Mouse (Mus musculus) c-Kit-positive CD71-positive TER-119-negative erythroid progenitor cells, embryonic 14.5 days (primary cell): ENCODE measurements around the gene Plekha7.
"Not testable (repeated sequence)": the region's sequence is repeated elsewhere in the genome, so short reads cannot be mapped to it uniquely, and the experiment has no call there.

Source experiments
- DNase-seq: peaks from one replicate; pipeline ENCODE4 v3.0.0-alpha.2; 2013; ENCODE audit warnings: low read depth

Gene Plekha7

DNA sequence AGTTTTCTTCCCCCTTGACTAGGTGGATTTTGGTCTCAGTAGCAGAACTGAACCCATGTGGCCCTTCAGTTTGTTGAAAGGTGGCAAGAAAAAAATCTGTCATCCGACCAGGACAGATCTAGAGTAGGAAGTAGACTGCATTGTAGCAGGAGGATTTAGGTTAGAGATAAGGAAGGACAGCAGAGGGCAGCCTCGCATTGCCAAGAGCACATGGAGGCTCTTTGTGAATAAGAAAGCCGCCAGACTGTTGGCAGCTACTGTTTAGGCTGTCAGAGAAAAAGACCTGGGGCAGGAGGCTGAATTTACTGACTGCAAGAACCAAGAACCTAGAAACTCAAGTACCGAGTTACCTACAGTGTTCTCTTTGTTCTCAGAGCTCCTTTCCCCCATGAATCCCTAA, 176.8 kb downstream of the Plekha7 start:
- DNase-seq = no peak

DNA sequence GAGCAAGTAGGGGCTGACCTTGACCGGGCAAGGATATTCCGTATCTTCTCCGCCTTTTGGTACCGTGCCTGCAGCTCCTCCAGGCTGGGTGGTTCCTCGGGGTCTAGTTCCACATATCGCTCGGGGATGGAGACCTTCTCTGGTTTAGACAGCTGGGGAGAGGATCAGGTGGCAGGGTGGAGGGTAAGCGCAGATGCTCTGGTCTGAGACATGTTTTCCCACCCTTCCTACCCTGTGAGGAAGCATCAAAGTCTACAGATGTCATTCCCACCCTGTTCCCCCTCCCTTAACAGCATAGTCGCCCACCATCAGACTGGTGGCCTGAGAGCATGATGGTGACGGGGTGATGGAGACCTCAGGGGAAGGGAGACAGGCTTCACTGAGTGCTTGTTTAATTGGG, 178.8 kb downstream of the Plekha7 start:
- DNase-seq = no peak

DNA sequence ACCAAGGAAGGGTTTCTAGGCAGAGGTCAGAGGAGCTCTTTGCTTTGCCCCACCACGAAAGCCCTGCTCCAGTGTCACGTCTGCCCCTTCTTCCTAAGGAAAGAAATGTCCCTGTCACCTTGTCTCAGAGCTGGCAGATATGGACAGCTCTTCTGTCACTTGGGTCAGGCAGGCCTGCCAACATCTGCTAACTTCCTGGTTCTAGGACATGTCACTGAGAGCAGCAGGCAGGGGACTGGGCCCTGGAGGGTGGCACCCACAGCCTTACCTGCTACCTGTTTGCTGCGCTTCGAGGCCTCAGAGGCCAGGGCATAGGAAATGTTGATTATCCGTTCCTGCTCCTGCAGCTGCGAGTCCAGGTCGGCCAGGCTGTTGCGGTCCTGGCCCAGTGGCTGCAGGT, 179.9 kb downstream of the Plekha7 start:
- no peak for DNase-seq

DNA sequence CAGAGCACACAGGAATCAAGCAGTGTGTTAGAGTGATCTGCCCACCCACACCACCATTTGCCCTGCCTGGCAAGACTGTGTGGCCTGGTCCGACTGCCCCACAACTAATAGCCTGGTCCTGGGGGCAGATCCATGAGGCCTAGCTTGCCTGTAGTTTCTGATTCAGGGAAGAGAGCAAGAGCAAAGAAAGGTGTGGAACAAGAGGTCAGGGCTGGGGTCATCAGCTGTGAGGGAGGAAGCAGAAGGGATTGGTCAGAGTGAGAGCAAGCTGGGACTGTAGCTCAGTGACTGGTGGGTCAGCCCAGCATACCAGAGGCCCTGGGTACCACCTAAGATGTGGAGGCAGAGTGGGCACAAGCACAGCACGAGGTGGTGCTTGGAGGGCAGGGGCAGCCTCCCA, 181.1 kb downstream of the Plekha7 start:
- no peak for DNase-seq

DNA sequence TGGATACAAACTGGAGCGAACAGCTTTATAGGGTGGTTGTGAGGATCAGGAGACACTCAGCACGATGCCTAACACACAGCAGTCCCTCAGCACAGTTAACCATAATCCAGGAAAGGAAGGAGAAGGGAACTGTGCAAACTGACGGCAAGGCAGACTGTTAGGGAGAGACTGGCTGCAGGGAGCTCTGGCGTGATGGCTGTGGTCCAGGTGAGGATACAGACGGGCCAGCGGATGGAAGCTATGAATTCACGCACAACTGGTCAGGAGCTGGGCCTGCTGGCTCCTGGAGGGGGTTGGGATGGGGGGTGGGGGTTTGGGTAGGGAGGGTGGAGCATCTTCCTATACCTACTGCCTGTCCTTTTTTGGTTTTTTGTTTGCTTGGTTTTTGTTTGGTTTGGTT, 182.5 kb downstream of the Plekha7 start:
- no peak for DNase-seq

DNA sequence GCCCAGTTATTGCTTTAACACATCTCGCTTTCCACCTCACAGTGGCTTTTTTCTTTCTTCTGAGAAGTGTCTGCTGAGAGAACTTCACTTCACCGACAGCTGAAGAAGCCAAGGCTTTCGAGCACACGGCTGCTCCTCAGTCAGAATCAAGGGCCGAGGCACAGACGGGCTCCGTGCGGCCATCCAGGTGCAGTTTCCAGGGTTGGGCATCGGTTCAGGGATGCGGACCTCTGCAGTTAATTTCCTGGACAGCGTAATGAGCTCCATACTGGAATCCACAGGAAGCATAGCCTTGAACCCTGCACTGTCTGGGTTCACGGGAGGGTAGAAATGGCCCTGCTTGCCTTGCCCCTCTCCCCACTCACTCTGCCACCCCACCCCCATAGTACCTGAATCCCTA, 184.1 kb downstream of the Plekha7 start:
- DNase-seq = no peak

DNA sequence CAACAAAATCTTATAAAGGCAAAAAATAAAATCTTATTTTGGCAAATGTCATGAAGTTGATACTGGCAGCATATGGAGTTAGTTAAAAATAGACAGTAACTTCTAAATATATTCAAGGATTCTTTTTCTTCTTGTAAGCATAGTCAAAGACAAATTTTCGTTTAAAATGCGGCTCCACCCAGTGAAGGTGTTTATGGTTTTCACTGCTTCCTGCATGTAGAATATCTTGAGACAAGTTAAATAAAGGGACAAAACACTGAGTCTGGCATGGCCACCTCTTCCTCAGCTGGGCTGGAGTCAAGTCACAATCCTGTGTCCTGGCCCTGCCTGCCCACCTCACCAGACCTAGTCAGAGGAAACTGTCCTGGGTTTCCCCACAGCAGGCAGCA, 184.6 kb downstream of the Plekha7 start:
- no peak for DNase-seq

DNA sequence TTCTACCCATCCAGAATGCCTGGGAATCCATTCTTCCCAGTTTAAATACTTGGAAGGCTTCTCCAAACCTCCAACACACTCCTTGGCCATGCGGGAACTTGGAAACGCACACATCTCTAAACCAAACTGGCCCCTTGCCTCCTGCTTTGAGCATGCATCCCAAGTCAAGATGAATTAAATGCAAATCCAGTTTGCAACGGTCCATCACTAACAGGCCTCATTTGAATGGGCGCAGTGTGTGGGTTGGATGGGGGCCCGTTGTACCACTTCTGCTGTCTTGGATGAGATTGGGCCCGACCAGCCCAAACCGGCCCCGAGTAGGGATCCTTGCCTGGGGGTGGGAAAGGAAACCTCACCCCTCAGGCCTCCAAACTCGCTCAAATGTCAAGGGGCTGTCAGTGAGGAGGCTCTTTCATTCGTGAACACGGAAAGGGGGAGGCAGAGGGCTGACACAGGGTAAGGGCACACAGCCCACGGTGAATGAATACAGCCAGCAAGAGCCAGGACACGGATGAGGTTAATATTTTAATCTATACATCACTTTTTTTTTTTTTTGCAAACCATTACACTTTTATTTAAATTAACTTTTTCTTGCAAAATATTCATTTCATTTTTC, 185.1 kb downstream of the Plekha7 start:
- no peak for DNase-seq

DNA sequence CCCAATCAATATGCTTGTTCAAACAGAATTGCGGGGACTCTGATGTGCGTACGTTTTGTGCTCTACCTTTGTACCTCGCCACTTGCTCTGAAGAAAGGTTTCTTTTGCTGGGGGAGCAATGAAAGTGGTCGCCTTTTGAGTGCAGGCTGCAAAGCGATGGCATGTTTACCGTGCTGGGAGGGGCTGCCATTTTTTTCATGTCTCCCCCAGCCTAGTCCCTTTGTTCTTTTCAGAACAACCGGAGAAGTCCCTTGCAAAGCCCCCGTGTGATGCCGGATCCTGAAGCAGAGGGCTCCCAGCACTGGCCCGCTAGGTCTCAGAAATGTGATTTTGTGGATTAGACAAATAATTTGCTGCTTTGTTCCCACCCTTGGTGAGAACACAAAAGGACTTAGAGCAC, 187.0 kb downstream of the Plekha7 start:
- no peak for DNase-seq

DNA sequence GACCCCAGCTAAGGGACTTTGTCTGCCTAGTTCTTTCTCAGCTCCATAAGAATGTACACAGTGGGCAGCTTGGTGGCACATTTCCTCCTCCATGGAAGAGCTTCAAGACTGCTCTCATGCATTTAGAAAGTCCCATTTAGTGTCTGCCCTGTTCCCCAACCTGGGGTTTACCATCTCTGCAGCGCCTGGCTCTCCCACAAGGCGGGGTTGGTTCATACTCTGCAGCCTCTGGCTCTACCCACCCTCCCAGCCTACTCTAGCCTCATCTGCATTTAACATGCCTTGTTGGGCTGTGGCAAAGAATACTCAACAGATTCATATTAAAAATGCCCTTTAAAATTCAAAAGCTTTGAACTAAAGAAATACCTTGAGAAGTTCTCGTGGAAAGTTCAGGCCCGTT, 187.4 kb downstream of the Plekha7 start:
- no peak for DNase-seq

DNA sequence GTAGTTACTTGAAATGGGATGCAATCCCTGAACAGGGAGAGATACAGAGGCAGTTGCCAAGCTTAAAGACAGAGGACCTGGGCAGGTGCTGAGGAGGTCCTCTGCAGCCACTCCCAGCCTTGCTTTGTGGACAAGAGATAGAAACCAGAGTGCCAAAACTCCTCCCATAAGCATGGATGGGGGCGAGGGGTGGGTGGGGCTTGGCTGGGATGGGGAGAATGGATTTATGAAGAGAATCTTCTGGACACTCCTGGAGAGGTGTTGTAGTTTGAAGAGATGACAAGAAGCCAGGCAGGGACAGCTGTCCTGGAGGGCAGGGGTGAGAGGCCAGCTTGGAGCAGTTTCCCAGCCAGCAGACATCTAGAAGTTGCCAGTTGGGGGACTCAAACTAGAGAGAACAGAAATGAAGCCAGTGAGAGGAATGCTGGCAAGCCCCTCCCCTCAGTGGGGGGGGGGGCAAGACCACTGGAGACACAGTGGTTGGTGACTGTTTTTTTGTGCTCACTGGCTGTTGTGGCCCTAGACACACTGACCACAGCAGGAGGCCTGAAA, 188.8 kb downstream of the Plekha7 start:
- no peak for DNase-seq

DNA sequence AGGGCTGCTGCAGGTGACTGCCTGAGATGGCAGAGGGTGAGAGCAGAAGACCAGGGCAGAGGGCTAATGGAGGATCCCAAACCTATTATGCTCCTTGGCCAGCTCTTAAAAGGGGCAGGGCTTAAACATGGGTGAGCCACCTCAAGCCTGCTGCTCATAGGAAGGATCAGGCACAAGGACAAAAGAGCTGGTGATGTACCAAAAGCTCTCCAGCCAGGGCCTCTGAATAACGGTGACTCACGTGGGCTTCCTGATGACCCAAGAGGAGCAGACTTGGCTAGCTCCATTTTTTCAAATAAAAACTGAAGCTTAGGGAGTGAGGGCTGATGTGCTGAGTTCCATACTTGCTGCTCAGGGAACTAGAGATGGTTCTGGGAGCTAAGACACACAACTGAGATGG, 192.2 kb downstream of the Plekha7 start:
- DNase-seq = no peak

DNA sequence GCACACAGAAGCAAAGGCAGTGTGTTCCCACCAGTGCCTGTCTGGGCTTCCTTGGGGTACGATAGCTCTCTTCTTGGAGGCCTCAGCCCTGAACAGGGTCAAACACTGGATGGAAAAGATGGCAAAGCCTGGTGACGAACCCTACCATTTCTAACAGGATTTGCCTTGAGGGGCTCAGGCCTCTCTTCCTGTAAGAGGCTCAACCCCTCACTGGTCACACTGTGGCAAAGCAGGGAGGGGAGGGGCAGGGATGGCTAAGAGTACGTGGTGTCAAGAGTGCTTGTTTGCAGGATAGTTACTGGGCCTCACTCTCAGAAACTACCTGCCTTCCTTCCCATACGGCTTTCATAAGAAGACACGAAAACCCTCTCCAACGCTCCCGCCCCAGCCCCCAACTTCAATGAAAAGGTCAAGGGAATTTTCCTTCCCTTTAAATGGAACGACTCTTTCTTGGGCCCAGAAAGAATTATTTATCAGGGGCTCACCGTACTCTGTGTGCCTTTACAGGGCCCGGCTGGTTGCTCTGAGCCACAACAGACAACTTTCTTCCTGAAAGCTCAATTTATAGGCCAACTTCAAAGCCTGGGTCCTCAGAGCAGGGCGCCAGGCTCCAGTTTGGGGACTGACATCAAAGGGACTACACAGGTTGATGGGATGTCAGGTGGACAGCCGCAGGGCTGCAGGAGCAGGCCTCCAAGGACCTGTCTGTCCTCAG, 192.8 kb downstream of the Plekha7 start:
- no peak for DNase-seq

DNA sequence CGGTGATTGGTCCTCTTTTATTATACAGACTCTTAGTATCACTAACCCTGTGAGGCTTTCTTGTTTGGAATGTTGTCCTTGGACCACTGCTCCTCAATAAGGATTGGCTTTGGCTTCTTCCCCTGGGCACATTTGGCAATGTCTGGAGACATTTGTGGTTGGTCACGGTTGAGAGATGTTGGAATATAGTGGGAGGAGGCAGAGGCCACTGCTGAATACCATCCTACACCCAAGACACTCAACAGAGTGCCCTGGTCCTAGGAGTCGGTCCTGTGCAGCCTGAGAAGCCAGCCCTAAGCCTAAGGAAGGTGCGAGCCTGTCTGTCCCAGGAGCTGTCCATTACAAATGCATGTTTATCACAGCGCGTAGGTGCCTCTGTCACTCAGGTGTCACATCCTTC, 196.6 kb downstream of the Plekha7 start:
- no peak for DNase-seq

DNA sequence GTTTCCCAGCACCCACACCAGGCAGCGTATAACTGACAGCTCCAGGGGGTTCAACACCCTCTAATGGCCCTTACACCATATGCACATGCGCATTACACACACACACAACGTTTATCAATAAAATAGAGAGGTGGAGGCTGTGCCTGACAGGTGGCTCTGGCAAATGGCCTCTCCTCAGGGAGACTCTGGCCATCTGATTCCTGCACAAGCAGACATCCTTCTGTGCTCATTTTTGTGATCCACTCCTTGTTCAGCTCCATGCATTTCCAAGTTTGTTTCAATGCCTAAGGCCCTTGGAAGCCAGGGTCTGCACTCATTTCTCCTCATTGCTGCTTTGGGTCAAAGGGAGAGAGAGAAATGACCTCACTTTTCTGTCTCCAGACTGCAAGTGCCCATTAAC, 197.5 kb downstream of the Plekha7 start:
- DNase-seq = no peak

DNA sequence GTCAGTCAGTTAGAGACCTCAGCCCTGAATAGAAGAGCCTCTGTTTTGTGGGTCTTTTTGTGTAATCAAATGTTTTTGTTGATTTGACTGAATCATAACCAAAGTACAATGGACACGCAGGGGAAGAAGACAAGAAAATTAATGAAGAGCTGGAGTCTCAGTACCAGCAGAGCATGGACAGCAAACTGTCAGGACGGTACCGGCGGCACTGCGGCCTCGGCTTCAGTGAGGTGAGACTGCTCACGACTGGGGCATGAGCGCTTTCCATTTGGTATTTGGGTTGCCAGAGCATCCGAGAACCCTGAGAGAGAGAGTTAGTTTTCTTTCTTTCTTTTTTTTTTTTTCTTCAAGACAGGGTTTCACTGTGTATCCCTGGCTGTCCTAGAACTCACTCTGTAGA, 205.1 kb downstream of the Plekha7 start:
- no peak for DNase-seq

DNA sequence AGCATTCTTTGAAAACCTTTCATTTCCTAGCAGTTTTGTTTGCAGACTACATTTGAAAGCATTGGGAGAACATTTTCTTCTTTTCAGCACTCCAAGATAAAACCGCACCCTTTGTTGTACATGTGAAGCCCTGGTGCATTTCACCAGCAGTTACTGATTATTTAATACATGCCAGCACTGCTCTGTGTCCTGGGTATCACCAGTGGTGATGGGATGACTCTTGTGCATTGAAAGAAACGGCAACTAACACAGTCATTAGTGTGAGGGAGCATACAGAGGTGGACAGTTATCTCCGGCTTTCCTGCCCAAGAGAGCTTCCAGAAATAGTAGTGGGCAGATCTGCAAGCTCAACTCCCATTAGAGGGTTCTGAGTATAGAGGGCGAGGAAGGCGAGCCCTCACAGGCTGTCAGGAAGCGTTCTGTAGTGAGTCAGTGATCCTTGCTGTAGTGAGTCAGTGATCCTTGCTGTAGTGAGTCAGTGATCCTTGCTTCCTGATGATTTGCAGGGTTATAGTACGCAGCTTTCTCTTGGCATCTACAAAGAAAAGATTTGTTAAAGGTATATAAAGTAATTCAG, 208.1 kb downstream of the Plekha7 start:
- no peak for DNase-seq

DNA sequence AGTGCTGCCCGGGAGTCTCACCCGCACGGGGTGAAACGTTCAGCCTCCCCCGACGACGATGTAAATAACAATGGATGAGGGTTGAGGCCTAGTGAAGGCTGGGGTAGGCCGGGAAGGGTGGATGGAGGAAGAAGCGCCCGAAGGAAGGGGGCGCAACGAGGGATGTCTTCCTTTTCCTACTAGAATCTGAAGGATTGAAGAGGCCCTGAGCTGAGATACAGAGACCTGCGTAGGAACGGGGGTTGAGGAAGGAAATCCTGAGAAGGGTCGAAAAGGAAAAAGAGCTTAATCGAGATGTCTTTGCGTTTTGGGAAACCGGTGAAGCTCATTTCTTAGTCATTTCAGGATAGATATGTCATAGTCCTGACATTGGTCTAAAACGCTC, 214.7 kb downstream of the Plekha7 start:
- no peak for DNase-seq

DNA sequence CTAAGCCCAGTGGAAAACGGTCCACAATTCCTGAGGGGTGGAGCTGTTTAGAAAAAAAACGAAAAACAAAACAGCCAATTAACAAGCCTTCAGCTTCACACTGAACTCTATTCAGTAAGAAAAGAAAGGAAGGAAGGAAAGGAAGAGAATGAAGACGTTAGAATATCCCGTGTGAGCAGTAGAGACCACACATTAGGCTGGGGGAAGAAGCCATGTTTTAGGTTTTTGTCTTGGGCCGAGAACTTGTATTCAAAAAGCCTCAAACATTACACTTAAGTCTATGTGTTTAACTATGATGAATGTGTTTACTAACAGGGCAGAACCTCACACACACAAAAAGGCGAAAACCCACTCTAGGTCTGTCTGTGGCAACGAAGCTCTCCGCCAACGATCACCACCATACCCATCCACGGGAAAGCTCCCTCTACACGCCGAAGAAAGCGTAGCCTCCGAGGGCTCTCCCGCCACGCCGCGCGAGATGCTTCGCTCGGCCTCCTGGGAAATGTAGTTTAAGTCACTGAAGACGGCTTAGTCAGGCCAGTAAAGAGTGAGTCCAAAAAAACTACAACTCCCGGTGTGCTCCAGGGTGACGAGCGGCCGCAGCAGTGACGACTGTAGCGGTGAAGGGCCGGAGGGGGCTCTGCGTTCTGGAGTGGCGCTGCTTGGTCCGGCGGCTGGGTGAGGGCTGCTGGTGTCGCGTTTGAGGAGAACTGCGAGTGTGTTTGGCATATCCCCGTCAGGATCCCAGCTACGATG, 215.3 kb downstream of the Plekha7 start:
- peak; percentile 92 for DNase-seq

DNA sequence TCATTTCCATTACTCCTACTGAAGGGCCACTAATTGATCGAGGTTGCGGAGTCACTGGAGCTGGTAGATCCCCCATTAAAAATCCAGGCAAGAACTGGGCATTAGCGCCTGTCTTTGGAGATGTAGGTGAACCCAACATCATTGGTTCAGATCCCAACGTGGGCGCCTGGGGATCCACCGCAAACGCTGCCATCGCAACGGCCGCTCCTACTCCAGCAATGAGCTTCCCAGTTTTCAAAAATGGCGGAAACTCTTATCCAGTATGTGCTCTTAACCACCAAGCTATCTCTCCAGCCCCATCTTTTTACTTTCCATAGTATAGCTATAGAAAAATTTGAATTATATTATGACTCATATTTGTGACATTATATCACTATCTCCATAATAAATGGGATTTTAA, 223.8 kb downstream of the Plekha7 start, which contains the start of gene Gm4353:
Gene Gm4353, minus strand, starts transcription at position 270 of the 400 bp plus-strand sequence.
- DNase-seq = not testable (repeated sequence)
